Mouse (Mus musculus) intestine, embryonic 14.5 days (tissue): ENCODE results near the gene Olfr523. TPM values are rescaled to one million over a fixed set of nuclear protein-coding genes. Genes with fewer than 3 reads are reported as not detected.

ENCODE experiments used
- ATAC-seq: fragments of 200-750 bp; cut with Nextera tagmentation; replicated peaks from 2 replicates; pipeline ENCODE4 v1.8.0; 2017; ENCODE audit warnings: low read depth, moderate number of reproducible peaks, moderate TSS enrichment, moderate library complexity; ENCODE audit not compliant: low FRiP score, low TSS enrichment
- DNase-seq: peaks from one replicate; pipeline ENCODE4 v3.0.0-alpha.2; 2018; ENCODE audit warnings: low spot score
- H3K27ac ChIP-seq: fragments of 300-500 bp; sonication (generic); 2 replicates; pipeline ENCODE4 v1.5.1; 2014; ENCODE audit warnings: low read depth, mild to moderate bottlenecking, control low read depth
- H3K27me3 ChIP-seq: fragments of 300-500 bp; sonication (generic); replicated peaks from 2 replicates; pipeline ENCODE4 v1.6.1; 2014; ENCODE audit warnings: low read length, control low read depth; ENCODE audit not compliant: control insufficient read depth, insufficient read depth
- H3K36me3 ChIP-seq: fragments of 300-500 bp; sonication (generic); 2 replicates; pipeline ENCODE4 v1.6.1; 2014; ENCODE audit warnings: low read length, control low read depth; ENCODE audit not compliant: control insufficient read depth, insufficient read depth
- H3K4me1 ChIP-seq: fragments of 300-500 bp; sonication (generic); replicated peaks from 2 replicates; pipeline ENCODE4 v1.6.1; 2014; ENCODE audit warnings: low read length, control low read depth, mixed read lengths; ENCODE audit not compliant: control insufficient read depth, insufficient read depth
- H3K4me2 ChIP-seq: fragments of 300-500 bp; sonication (generic); 2 replicates; pipeline ENCODE4 v1.6.1; 2014; ENCODE audit warnings: low read length
- H3K4me3 ChIP-seq: fragments of 300-500 bp; sonication (generic); 2 replicates; pipeline ENCODE4 v1.5.1; 2014; ENCODE audit warnings: low read depth, low read length, control low read depth, mixed read lengths
- H3K9ac ChIP-seq: fragments of 300-500 bp; sonication (generic); 2 replicates; pipeline ENCODE4 v1.6.1; 2014; ENCODE audit warnings: mild to moderate bottlenecking, low read length
- H3K9me3 ChIP-seq: fragments of 300-500 bp; sonication (generic); 2 replicates; pipeline ENCODE4 v1.6.1; 2016; ENCODE audit warnings: low read length, control low read depth; ENCODE audit not compliant: control insufficient read depth
- WGBS: fragments of 180-500 bp; shearing (Covaris S2); extraction: QIAGEN DNeasy Blood & Tissue Kit; methylation state at CpG from one replicate; pipeline ENCODE4 v1.1.7; 2014; 5-methylcytosine and 5-hydroxymethylcytosine counted together
- polyA plus RNA-seq: library from polyadenylated mRNA; unstranded; fragments of >200 nt; fragmentation: Nextera tagmentation; extraction: Ambion mirVana; gene quantifications from 2 replicates; pipeline ENCODE4 v1.2.1, GENCODE M21; 2014

Olfr523 gene
- polyA plus RNA-seq, 1 experiment from 2014 or later: not detected

- Histone ChIP-seq H3K27me3 (no peaks in the 10 kb centered on the region), H3K36me3 (no peaks in the 10 kb centered on the region)
- no peak for DNase-seq
These were observed 14.8 kb downstream of the Olfr523 start for GRCm38 (mm10) chr7:140187721-140188390.

GRCm38 (mm10) chr7:140188391-140189328, 15.6 kb downstream of the Olfr523 start:
- H3K9me3 ChIP-seq: no peaks in the 10 kb centered on the region
- no peak for DNase-seq
- H3K4me3 ChIP-seq: no peak overlapping the region
- WGBS: 62% methylated on average over 4 of the region's 4 CpGs
- no peak overlapping the region for H3K4me2 ChIP-seq
- H3K9ac ChIP-seq: no peak overlapping the region
- no peaks in the 10 kb centered on the region for H3K4me1 ChIP-seq
- no peaks in the 10 kb centered on the region for H3K36me3 ChIP-seq
- no peak overlapping the region for H3K27ac ChIP-seq
- H3K27me3 ChIP-seq: no peaks in the 10 kb centered on the region
- no peak for ATAC-seq

More at GRCm38 (mm10) chr7:140187721-140188390, 14.8 kb downstream of the Olfr523 start:
- Histone ChIP-seq H3K9ac (no peak overlapping the region), H3K4me3 (no peak overlapping the region), H3K4me2 (no peak overlapping the region), H3K27ac (no peak overlapping the region), H3K4me1 (no peaks in the 10 kb centered on the region), H3K9me3 (no peaks in the 10 kb centered on the region)
- ATAC-seq: no peak
- 83% methylated on average over 7 of the region's 7 CpGs for WGBS

GRCm38 (mm10) chr7:140190435-140190834, 17.4 kb downstream of the Olfr523 start:
- H3K27ac ChIP-seq: no peak overlapping the region
- no peak overlapping the region for H3K9ac ChIP-seq
- ATAC-seq: no peak
- H3K36me3 ChIP-seq: no peaks in the 10 kb centered on the region
- DNase-seq: no peak
- H3K4me2 ChIP-seq: no peak overlapping the region
- no peaks in the 10 kb centered on the region for H3K4me1 ChIP-seq
- no peak overlapping the region for H3K4me3 ChIP-seq
- H3K9me3 ChIP-seq: no peaks in the 10 kb centered on the region
- 88% methylated on average over 1 of the region's 1 CpGs for WGBS
- H3K27me3 ChIP-seq: no peaks in the 10 kb centered on the region

GRCm38 (mm10) chr7:140192445-140192844, 19.4 kb downstream of the Olfr523 start:
- DNase-seq (no peak), ATAC-seq (no peak)
- H3K9ac ChIP-seq: no peak overlapping the region
- H3K27me3 ChIP-seq: no peaks in the 10 kb centered on the region
- no peaks in the 10 kb centered on the region for H3K4me1 ChIP-seq
- no peaks in the 10 kb centered on the region for H3K36me3 ChIP-seq
- 45% methylated on average over 2 of the region's 2 CpGs for WGBS
- no peak overlapping the region for H3K27ac ChIP-seq
- H3K9me3 ChIP-seq: no peaks in the 10 kb centered on the region
- no peak overlapping the region for H3K4me3 ChIP-seq
- H3K4me2 ChIP-seq: no peak overlapping the region

GRCm38 (mm10) chr7:140192851-140193250, 19.8 kb downstream of the Olfr523 start:
- DNase-seq: no peak
- no peak overlapping the region for H3K4me2 ChIP-seq
- no peaks in the 10 kb centered on the region for H3K4me1 ChIP-seq
- no peak overlapping the region for H3K4me3 ChIP-seq
- H3K27me3 ChIP-seq: no peaks in the 10 kb centered on the region
- H3K36me3 ChIP-seq: no peaks in the 10 kb centered on the region
- no peak overlapping the region for H3K9ac ChIP-seq
- no peak overlapping the region for H3K27ac ChIP-seq
- ATAC-seq: no peak
- no peaks in the 10 kb centered on the region for H3K9me3 ChIP-seq
- 85% methylated on average over 2 of the region's 2 CpGs for WGBS

GRCm38 (mm10) chr7:140194031-140194430, 21.0 kb downstream of the Olfr523 start:
- Histone ChIP-seq H3K27ac (no peak overlapping the region), H3K4me2 (no peak overlapping the region), H3K9me3 (no peaks in the 10 kb centered on the region), H3K27me3 (no peaks in the 10 kb centered on the region), H3K9ac (no peak overlapping the region), H3K4me3 (no peak overlapping the region), H3K4me1 (no peaks in the 10 kb centered on the region), H3K36me3 (no peaks in the 10 kb centered on the region)
- no peak for DNase-seq
- 83% methylated on average over 4 of the region's 4 CpGs for WGBS
- ATAC-seq: no peak

- H3K36me3 ChIP-seq: no peaks in the 10 kb centered on the region
- no peaks in the 10 kb centered on the region for H3K27me3 ChIP-seq
- DNase-seq: no peak
- H3K4me3 ChIP-seq: no peak overlapping the region
- no peaks in the 10 kb centered on the region for H3K4me1 ChIP-seq
- ATAC-seq: no peak
- no peak overlapping the region for H3K9ac ChIP-seq
- no peak overlapping the region for H3K4me2 ChIP-seq
- H3K27ac ChIP-seq: no peak overlapping the region
- no peaks in the 10 kb centered on the region for H3K9me3 ChIP-seq
- 87% methylated on average over 8 of the region's 8 CpGs for WGBS
These were observed 23.0 kb downstream of the Olfr523 start for GRCm38 (mm10) chr7:140196002-140196401.

GRCm38 (mm10) chr7:140201090-140201489, 28.1 kb downstream of the Olfr523 start:
- Histone ChIP-seq H3K4me2 (no peak overlapping the region), H3K9ac (no peak overlapping the region), H3K9me3 (no peaks in the 10 kb centered on the region), H3K27me3 (no peaks in the 10 kb centered on the region), H3K36me3 (no peaks in the 10 kb centered on the region), H3K4me3 (no peak overlapping the region), H3K4me1 (no peaks in the 10 kb centered on the region), H3K27ac (no peak overlapping the region)
- DNase-seq (no peak), ATAC-seq (no peak)
- WGBS: 85% methylated on average over 4 of the region's 4 CpGs
